Mouse (Mus musculus) lung, postnatal 0 days (tissue): ENCODE measurements at regions not wholly inside any gene's neighbourhood (a gene's known extent, or its start where the extent isn't known, plus 50 kb on each side); places are given as distances from the start of the nearest gene placed in this dataset.

ENCODE experiments used
- CTCF ChIP-seq: IDR thresholded peaks from 2 replicates; pipeline ENCODE4 v1.5.1; 2016; ENCODE audit warnings: antibody characterized with exemption, mild to moderate bottlenecking
- EP300 ChIP-seq: IDR thresholded peaks from 2 replicates; pipeline ENCODE4 v1.6.1; 2016; ENCODE audit warnings: antibody characterized with exemption, mild to moderate bottlenecking, control low read depth

DNA sequence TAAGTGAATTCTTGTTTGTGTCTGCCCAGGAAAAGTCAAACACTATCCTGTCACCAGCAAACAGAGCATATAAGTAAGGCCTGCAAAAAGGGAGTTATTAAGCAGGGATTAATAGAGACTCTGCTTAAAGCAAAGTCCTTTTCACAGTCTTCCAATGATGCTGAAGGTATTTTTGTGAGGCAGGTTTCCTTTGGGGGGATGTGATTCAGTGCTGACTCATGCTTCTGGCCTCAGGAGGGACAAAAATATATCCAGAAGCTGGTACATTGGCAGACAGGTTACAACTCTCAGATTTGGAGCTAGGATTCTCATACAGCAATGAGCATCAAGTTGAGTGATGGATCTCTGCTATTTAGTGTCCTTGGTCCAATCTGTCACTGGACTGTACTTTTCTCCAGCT, 57.3 kb upstream of the Aoah start:
- no peak for TF ChIP-seq CTCF
- TF ChIP-seq EP300, result no peak
